Mouse (Mus musculus) kidney, postnatal 0 days (tissue): ENCODE measurements around the gene Bcor. TPM values are rescaled to one million over a fixed set of nuclear protein-coding genes. Genes with fewer than 3 reads are reported as not detected.

ENCODE experiments used
- ATAC-seq: fragments of 200-750 bp; cut with Nextera tagmentation; replicated peaks from 2 replicates; pipeline ENCODE4 v1.8.0; 2017; ENCODE audit warnings: low read depth, moderate number of reproducible peaks, moderate TSS enrichment, moderate library complexity; ENCODE audit not compliant: low FRiP score
- DNase-seq: peaks from one replicate; pipeline ENCODE4 v3.0.0-alpha.2; 2016; ENCODE audit warnings: low spot score
- H3K27ac ChIP-seq: fragments of 300-500 bp; sonication (generic); 2 replicates; pipeline ENCODE4 v1.5.1; 2014; ENCODE audit warnings: mild to moderate bottlenecking
- H3K27me3 ChIP-seq: fragments of 300-500 bp; sonication (generic); 2 replicates; pipeline ENCODE4 v1.6.1; 2014; ENCODE audit warnings: low read length, mixed read lengths; ENCODE audit not compliant: insufficient read depth
- H3K36me3 ChIP-seq: fragments of 300-500 bp; sonication (generic); 2 replicates; pipeline ENCODE4 v1.6.1; 2014; ENCODE audit warnings: low read length, mixed read lengths; ENCODE audit not compliant: insufficient read depth
- H3K4me1 ChIP-seq: fragments of 300-500 bp; sonication (generic); replicated peaks from 2 replicates; pipeline ENCODE4 v1.6.1; 2014; ENCODE audit warnings: antibody characterized with exemption, low read length, mixed read lengths; ENCODE audit not compliant: insufficient read depth
- H3K4me2 ChIP-seq: fragments of 300-500 bp; sonication (generic); 2 replicates; pipeline ENCODE4 v1.6.1; 2014; ENCODE audit warnings: mild to moderate bottlenecking, low read length, moderate library complexity, mixed read lengths
- H3K4me3 ChIP-seq: fragments of 300-500 bp; sonication (generic); replicated peaks from 2 replicates; pipeline ENCODE4 v1.5.1; 2014; ENCODE audit warnings: low read depth, low read length
- H3K9ac ChIP-seq: fragments of 300-500 bp; sonication (generic); 2 replicates; pipeline ENCODE4 v1.6.1; 2014; ENCODE audit warnings: low read depth, low read length
- H3K9me3 ChIP-seq: fragments of 300-500 bp; sonication (generic); replicated peaks from 2 replicates; pipeline ENCODE4 v1.6.1; 2016; ENCODE audit warnings: low read length, inconsistent platforms, mixed read lengths
- CTCF ChIP-seq: IDR thresholded peaks from 2 replicates; pipeline ENCODE4 v1.5.1; 2016; ENCODE audit warnings: antibody characterized with exemption, low read depth, mild to moderate bottlenecking, moderate library complexity
- WGBS: fragments of 180-500 bp; shearing (Covaris S2); extraction: QIAGEN DNeasy Blood & Tissue Kit; methylation state at CpG from one replicate; pipeline ENCODE4 v1.1.7; 2014; 5-methylcytosine and 5-hydroxymethylcytosine counted together
- polyA plus RNA-seq: library from polyadenylated mRNA; unstranded; fragments of >200 nt; fragmentation: Nextera tagmentation; extraction: Ambion mirVana; gene quantifications from 2 replicates; pipeline ENCODE4 v1.2.1, GENCODE M21; 2015

Gene Bcor
- polyA plus RNA-seq, 1 experiment from 2014 or later, result 12.8 TPM

- DNase-seq, result no peak
- WGBS, result 7% methylated on average over 25 of the region's 25 CpGs
Observed at GRCm38 (mm10) chrX:12137121-12137521, 23.0 kb downstream of the Bcor start.

GRCm38 (mm10) chrX:12136261-12137101 is 23.7 kb downstream of the Bcor start:
- H3K27ac ChIP-seq, result peak overlapping the region; percentile 66; the same call in 1 of the 2 replicates
- ATAC-seq (0 out of 2 replicates have a peak, but pooled peaks have one; percentile 13), DNase-seq (peak; percentile 69)
- H3K9me3 ChIP-seq, result no peaks in the 10 kb centered on the region
- no peaks in the 10 kb centered on the region for H3K27me3 ChIP-seq
- peaks cover 6% of the 10 kb centered on the region; the same call in 1 of the 2 replicates for H3K4me1 ChIP-seq
- WGBS, result 5% methylated on average over 50 of the region's 50 CpGs
- peak overlapping the region; percentile 75 for H3K4me2 ChIP-seq
- peak overlapping the region; percentile 47 for H3K9ac ChIP-seq
- H3K4me3 ChIP-seq, result peak overlapping the region; percentile 35
- no peaks in the 10 kb centered on the region for H3K36me3 ChIP-seq
- TF ChIP-seq CTCF, result no peak

More at GRCm38 (mm10) chrX:12137121-12137521, 23.0 kb downstream of the Bcor start:
- Histone ChIP-seq H3K4me3 (peak overlapping the region; percentile 35), H3K4me2 (peak overlapping the region; percentile 75), H3K27me3 (no peaks in the 10 kb centered on the region), H3K9ac (peak overlapping the region; percentile 8), H3K36me3 (no peaks in the 10 kb centered on the region), H3K27ac (peak overlapping the region; percentile 66; the same call in 1 of the 2 replicates), H3K4me1 (peaks cover 6% of the 10 kb centered on the region; the same call in 1 of the 2 replicates), H3K9me3 (no peaks in the 10 kb centered on the region)
- ATAC-seq, result no peak
- TF ChIP-seq CTCF, result no peak

DNA sequence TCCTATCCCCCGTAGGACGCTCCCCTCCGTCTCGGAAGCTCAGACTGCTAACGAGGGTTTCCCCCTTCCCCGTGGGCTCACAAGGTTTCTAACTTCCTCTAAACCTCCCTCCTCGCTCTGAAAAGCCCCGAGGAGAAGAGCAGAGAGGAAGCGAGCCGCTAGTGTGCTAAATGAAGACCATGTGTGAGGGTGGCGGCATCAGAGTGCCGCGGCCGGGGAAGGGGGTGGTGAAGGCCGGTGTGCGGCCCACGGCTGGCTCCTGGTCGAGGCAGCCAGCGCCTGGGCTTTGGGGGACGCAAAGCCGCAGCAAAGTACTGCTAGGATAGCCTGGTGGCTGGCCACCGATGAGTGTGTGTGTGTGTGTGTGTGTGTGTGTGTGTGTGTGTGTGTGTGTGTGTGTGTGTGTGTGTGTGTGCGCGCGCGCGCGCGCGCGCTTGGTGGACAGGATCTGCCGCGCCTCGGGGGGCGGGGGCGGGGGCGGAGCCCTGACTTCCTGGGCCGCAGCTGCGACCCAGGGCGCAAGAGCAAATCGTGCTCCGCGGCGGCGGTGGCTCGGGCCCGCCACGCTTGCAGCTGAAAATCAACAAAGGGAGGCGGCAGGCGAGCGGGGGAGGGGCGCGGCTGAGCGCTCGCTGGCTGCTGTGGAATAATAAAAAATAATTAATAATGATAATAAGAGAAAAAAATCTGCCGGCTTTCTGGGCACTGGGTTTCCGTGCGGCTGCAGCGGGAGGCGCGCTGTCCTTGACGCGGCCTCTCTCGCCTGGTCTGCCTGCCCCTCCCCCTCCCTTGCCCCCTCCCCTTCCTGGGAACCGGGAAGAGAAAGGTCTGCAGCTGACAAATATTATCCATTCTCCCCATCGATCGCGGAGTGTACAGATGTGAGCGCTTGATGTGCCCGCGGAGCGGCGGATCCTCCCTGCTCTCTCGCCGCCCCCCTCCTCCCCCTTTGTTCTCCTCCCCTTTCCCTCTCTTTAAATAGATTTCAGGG is 24.7 kb downstream of the Bcor start:
- Histone ChIP-seq H3K9me3 (no peaks in the 10 kb centered on the region), H3K9ac (peak overlapping the region; percentile 47; the same call in 1 of the 2 replicates), H3K4me3 (peak overlapping the region; percentile 29), H3K4me2 (peak overlapping the region; percentile 75), H3K36me3 (no peaks in the 10 kb centered on the region), H3K27me3 (no peaks in the 10 kb centered on the region), H3K27ac (peak overlapping the region; percentile 66; the same call in 1 of the 2 replicates), H3K4me1 (peaks cover 5% of the 10 kb centered on the region; the same call in 1 of the 2 replicates)
- ATAC-seq, result no peak
- peak; percentile 72 for DNase-seq
- TF ChIP-seq CTCF, result no peak
- WGBS, result 3% methylated on average over 56 of the region's 75 CpGs

DNA sequence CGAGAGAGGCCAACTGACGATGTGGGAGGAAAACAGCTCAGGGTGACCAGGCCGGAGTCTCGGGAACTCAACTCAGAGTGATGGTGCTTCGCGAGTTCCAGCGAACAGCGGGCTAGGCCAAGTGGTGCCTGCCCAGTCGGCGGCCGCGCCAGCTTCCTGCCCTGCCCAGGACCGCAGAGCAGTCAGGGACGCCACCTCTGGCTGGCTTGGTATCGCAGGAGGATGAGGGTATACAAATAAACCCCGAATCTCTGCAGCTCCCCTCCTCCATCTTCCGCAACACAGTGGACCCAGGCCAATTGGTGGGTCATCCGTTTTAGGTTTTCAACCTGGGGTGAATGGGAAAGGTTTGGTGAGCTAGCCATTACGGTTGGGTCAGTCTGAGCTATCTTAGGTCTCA is 25.6 kb downstream of the Bcor start:
- peak overlapping the region; percentile 62; the same call in 1 of the 2 replicates for H3K27ac ChIP-seq
- WGBS, result 10% methylated on average over 16 of the region's 19 CpGs
- H3K4me3 ChIP-seq, result no peak overlapping the region

GRCm38 (mm10) chrX:12133836-12134431 is 26.2 kb downstream of the Bcor start:
- DNase-seq, result no peak
- peak overlapping the region; percentile 77 for H3K27ac ChIP-seq
- ATAC-seq, result no peak
- H3K9ac ChIP-seq, result peak overlapping the region; percentile 42; the same call in 1 of the 2 replicates
- no peak for TF ChIP-seq CTCF
- no peaks in the 10 kb centered on the region for H3K9me3 ChIP-seq
- peak overlapping the region; percentile 75 for H3K4me2 ChIP-seq
- no peaks in the 10 kb centered on the region for H3K27me3 ChIP-seq
- WGBS, result 8% methylated on average over 21 of the region's 21 CpGs
- no peaks in the 10 kb centered on the region for H3K4me1 ChIP-seq
- H3K4me3 ChIP-seq, result no peak overlapping the region
- H3K36me3 ChIP-seq, result no peaks in the 10 kb centered on the region

More for the DNA sequence above, 25.6 kb downstream of the Bcor start:
- DNase-seq (no peak), ATAC-seq (peak; percentile 41; the same call in 1 of the 2 replicates)
- Histone ChIP-seq H3K4me2 (peak overlapping the region; percentile 75), H3K36me3 (no peaks in the 10 kb centered on the region), H3K4me1 (no peaks in the 10 kb centered on the region), H3K27me3 (no peaks in the 10 kb centered on the region), H3K9ac (no peak overlapping the region), H3K9me3 (no peaks in the 10 kb centered on the region)
- TF ChIP-seq CTCF, result peak; percentile 56
